Mouse (Mus musculus) ovary, adult 18-20 months (tissue): ENCODE results near the gene Pard3.

Experiments used
- DNase-seq: peaks from one replicate; pipeline ENCODE4 v3.0.0; 2022; ENCODE audit warnings: low spot score, mixed read lengths

Pard3 gene

DNA sequence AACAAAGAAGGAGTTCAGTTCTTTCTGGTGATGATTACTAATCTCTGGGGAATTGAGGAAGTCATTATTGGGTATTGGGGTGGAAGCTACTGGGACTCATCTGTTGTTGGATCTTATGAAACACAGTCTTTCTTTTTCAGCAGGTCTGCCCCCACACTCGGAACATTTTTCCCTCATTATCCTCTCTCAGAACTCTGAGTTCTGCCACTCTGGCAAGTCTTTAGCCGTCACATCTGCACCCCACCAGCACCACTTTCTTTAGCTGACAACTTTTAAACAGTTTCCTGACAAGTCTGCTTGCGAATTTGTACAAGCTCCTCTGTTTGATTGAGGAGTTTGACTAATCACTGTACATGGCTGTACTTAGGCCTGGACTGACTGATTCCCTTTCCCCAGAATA is 118.4 kb downstream of the Pard3 start:
- no peak for DNase-seq

- DNase-seq, result no peak
Observed at GRCm38 (mm10) chr8:127183533-127183932, 119.8 kb downstream of the Pard3 start.

- DNase-seq, result no peak
Observed at GRCm38 (mm10) chr8:127184025-127184424, 120.3 kb downstream of the Pard3 start.

GRCm38 (mm10) chr8:127185897-127186296 is 122.2 kb downstream of the Pard3 start:
- DNase-seq, result no peak

DNA sequence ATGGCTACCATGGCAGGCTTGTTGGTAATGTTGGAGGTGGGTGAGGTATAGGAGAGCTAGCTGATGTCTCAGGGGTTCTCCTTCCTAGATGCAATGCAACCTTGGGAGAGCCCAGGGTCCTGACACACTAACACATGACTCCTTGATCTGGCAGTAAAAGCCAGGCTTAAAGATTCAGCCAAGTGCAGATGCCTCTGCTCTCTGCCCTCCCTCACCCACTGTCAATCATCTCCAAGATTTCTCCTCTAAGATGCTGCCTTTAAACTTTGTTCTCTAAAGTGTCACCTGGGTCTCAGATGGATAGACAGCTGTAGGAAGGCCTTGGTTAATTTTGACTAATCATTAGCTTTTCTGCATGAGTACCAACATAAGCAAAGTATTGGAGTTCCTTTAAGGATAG is 125.0 kb downstream of the Pard3 start:
- no peak for DNase-seq

GRCm38 (mm10) chr8:127190350-127190749 is 126.7 kb downstream of the Pard3 start:
- no peak for DNase-seq

DNA sequence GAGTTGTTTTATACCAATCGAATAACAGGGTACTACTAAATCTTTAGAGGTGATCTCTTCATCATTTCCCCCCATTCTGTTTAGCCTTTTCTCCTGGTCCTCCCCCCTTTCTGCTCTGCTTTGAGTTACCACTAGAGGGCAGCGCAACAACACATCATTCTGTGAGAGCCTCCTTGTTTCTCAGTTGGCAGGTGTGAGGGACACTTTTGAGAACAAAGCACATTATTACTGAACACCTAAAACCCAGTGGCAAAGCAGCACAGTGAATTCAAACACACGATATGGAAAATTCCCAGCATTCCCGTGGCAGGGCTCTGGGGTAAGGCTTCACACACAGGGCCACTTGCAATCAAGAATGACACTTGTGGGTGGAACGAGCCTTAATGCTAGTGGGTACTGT is 127.7 kb downstream of the Pard3 start:
- no peak for DNase-seq

DNA sequence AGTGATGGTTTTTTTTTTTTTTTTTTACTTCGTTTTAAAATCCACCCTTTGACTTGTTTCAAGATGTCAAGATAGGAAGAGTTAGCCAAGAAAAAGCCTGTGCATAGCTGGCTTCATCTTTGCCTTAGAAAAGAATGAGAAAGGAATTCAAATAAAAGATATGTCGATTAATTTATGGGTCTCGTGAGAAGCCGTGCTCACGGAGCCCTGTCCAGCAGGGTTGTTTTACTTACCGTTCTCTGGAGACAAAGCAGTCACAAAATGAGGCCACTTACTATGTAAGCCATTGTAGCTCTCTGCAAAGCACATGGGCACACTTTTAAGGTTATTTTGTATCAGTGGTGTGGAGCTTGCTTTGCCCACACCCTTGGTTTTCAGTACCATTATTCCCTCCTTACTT is 128.1 kb downstream of the Pard3 start:
- no peak for DNase-seq

GRCm38 (mm10) chr8:127192331-127192730 is 128.6 kb downstream of the Pard3 start:
- no peak for DNase-seq

DNA sequence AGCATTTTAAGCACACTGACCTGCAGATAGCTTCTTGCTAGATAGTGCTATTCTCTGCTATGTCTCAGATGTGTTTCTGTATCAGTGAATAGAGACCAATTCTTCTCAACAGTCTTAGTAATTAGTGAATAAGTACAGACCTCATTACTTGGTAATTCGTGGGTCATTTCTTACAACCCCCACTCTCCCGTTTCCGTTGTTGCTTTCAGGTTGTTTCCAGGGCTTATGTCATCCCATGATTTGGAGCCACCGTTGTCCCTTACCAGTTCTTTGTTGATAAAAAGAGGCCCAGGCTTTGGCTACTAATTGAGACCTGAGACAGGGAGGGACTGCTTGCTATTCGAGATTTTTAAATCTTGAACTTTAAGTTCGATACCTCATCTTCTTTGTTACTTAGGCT is 129.7 kb downstream of the Pard3 start:
- DNase-seq, result no peak

- DNase-seq, result no peak
Observed at GRCm38 (mm10) chr8:127194786-127195407, 131.2 kb downstream of the Pard3 start.

- no peak for DNase-seq
Observed at GRCm38 (mm10) chr8:127196505-127197265, 133.0 kb downstream of the Pard3 start.

GRCm38 (mm10) chr8:127207455-127207854 is 143.8 kb downstream of the Pard3 start:
- no peak for DNase-seq

DNA sequence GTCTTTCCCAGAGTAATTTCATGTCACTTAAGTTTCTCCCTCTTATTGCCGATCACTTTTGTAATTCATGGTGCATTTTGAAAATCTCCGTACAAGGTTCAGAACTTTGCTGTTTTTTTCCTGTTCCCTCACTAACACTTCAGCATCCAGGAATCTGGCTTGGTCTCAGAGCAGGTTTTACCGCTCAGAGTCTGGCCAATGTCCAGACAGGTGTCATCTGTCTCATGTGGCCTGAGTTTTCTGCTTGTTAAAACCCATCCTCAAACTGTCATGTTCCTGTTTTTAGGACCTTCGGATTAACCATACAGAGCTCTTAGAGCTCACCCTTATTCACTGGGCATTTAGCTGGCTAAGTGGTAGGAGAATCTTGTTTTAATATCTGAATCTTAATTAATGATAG is 146.9 kb downstream of the Pard3 start:
- DNase-seq, result no peak

DNA sequence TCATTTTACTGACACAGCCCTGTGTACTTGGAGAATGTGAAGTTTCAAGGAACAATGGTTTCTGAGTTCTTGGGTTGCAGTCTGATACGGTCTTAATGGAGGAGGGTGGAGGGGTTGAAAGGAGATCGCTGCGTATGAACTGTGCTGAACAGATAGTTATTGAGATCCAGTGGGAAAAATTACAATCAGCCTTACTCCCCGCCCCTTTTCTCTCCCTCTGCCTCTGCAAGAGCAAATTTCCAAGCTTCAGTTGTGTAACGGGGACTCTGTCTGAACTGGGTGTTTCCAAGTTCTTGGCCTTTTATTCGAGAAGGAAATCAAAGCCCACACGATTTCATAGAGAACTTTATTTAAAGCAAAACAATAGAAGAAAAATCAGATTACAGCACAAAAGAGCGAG is 150.6 kb downstream of the Pard3 start:
- no peak for DNase-seq

GRCm38 (mm10) chr8:127214748-127215433 is 151.2 kb downstream of the Pard3 start:
- DNase-seq, result no peak

DNA sequence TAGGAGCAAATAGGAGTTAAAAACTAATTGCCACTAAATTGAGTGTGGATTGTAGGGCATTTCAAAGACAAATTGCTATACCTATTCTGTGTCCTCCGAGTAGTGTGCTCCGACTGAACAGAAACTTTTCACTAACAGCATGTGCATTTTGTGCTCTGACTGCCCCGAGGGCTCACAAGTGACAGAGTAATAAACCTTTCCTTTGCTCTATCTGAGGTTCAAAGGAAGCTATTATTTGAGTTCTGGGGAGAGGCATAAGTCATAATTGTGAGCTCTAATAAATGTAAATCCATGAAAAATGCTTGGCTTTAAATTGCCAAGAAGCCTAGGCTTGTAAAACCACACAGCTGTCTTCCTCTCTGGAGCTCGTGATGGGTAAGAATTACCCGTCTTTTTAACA is 156.5 kb downstream of the Pard3 start:
- no peak for DNase-seq

DNA sequence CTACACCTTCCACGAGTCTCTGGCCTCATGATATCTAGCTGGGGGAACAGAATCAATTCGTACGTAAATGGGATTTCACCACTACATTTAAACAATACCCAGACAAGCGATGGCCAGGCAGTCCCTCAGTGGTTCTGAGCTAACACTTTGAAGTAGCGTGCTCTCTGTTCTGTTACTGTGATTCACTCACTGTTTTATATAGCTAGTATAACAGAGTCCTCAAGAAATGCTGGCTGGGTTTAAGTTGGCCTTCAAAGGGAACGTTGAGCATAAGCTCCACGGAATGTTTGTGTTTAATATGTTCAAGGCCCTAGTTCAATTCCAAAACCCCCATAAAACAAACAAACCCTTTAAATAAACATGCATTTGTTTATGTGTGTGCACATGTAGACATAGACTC is 156.9 kb downstream of the Pard3 start:
- DNase-seq, result no peak

- DNase-seq, result no peak
Observed at GRCm38 (mm10) chr8:127222361-127222760, 158.7 kb downstream of the Pard3 start.

DNA sequence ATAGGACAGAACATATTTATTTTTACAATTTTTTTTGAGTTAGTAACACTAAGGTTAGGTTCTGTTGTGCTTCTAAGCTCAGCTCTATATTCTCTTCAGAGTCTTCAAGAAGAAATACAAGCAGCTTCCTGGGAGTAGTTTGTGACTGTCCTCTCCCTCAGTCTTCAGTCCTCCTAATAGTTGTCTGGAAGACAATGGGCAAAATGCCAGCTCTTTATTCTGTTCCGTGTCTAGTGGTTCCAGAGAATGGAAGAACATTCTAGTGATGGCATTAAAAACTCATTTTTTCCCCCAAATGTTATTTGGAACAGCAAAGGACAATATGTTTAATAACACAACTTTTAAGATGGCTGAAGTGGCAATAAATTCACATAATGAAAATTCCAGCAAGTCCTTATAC is 163.3 kb downstream of the Pard3 start:
- no peak for DNase-seq

DNA sequence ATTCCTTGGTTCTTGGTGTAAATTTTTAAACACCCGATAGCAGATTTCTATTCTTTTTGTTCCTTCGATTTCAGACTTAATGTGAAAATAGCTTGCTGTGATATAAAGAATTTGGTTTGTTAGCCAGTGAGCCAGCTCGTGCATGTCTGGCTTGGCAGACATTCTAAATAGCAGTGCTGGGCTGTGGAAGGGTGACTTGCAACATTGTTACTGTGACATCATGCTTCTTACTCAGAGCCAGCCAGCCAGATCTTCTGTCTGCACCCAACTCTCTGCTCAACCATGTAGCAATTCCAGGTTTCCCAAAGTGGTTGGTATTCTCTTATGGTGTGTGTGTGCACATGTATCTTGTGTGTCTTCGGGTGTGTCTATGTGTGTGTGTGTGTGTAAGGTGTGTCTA is 163.7 kb downstream of the Pard3 start:
- DNase-seq, result no peak

GRCm38 (mm10) chr8:127229325-127230232 is 165.9 kb downstream of the Pard3 start:
- DNase-seq, result no peak
